Mouse (Mus musculus) CH12.LX (cell line): ENCODE data around the gene Vps35l.

ENCODE experiments used
- CTCF ChIP-seq, 2 experiments: IDR thresholded peaks in 1 of 2; conservative IDR thresholded peaks in 1 of 2; 2 replicates each; pipeline ENCODE4 v1.5.1; 2011 to 2012; ENCODE audit warnings: low read depth in 2 of 2, low read length in 2 of 2, improper control_type of control experiment in 1 of 2, inconsistent platforms in 1 of 2, mild to moderate bottlenecking in 1 of 2, moderate library complexity in 1 of 2
- E2F4 ChIP-seq: IDR thresholded peaks from 2 replicates; pipeline ENCODE4 v1.6.1; 2011; ENCODE audit warnings: low read depth, low read length, improper control_type of control experiment; ENCODE audit not compliant: insufficient replicate concordance
- NELFE ChIP-seq: IDR thresholded peaks from 2 replicates; pipeline ENCODE4 v1.6.1; 2011; ENCODE audit warnings: low read depth, low read length, improper control_type of control experiment
- POLR2A ChIP-seq: IDR thresholded peaks from 2 replicates; pipeline ENCODE4 v1.6.1; 2011; ENCODE audit warnings: low read depth, mild to moderate bottlenecking, improper control_type of control experiment, low read length
- POLR2AphosphoS2 ChIP-seq: IDR thresholded peaks from 2 replicates; pipeline ENCODE4 v1.6.1; 2011; ENCODE audit warnings: low read depth, low read length, improper control_type of control experiment
- SMC3 ChIP-seq: IDR thresholded peaks from 2 replicates; pipeline ENCODE4 v1.6.1; 2011; ENCODE audit warnings: low read depth, low read length, improper control_type of control experiment
- USF2 ChIP-seq: conservative IDR thresholded peaks from 2 replicates; pipeline ENCODE4 v1.6.1; 2011; ENCODE audit warnings: low read depth, low read length, improper control_type of control experiment

DNA sequence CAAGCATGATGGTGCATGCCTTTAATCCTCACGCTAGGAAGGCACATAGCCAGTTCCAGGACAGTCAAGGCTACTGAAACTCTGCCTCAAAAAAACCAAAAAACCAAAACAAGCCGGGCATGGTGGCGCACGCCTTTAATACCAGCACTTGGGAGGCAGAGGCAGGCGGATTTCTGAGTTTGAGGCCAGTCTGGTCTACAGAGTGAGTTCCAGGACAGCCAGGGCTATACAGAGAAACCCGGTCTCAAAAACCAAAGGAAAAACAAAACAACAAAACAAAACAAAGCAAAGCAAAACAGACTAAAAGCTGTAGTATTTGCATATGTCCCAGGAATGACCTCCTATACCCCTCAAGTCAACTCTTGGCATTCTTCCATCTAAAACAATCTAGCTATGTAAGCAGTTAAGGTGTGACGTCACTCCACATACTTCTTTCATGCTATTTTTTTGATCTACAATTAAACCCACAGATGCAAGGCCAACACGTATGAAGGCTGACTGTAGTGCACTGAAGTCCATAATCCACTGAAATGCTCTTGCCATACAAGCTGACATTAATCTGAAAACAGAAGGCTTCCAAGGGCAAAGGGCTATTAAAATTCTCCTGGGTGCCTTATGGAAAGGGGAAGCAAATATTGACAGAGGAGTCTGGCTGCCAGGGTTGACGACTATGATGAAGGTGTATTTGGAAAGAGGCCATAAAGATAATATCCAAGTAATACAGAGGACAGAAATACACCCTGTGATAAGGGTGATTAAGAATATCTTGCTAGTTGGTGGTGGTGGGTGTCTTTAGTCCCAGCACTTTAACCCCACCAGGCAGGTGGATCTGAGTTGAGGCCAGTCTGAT lies 35.8 kb upstream of the Vps35l start:
- TF ChIP-seq CTCF (conservative IDR thresholded peaks at IDR 0.05 in 1 of 2, IDR thresholded peaks at IDR 0.05 in 1 of 2; ENCODE audit: low read depth in 2 of 2, low read length in 2 of 2) (no peak), POLR2A (no peak), SMC3 (no peak), POLR2AphosphoS2 (no peak), USF2 (no peak), E2F4 (no peak), NELFE (no peak)
